ENCODE assay signal across 16 mouse cellular contexts in genomic region chr11:103020713-103021335, GRCm38 (mm10). TPM values are rescaled to one million over a fixed set of nuclear protein-coding genes. Genes with fewer than 3 reads are reported as not detected.
DNase-seq lines count a peak whose midpoint lies in the region; ATAC-seq and TF ChIP-seq lines count a peak whose summit lies in the region.
"Had no signal": no experiment of that assay in that cellular context is flagged by ENCODE, and none has a peak within 500 bp of the region (broad histone marks: within the 10 kb centered on the region; RNA-seq: fewer than 3 reads in every experiment).

No protein-coding gene starts in this region.

- no peak overlapping the region for H3K4me3 ChIP-seq in layer of hippocampus, adult 2 months
- H3K4me3 ChIP-seq in E14TG2a.4 (replicated peaks; ENCODE audit: low read length), result no peak overlapping the region
- H3K4me3 ChIP-seq in intestine, postnatal 0 days (ENCODE audit: low read depth, low read length), result no peak overlapping the region
- H3K4me3 ChIP-seq: embryonic facial prominence, embryonic 15.5 days; forebrain, embryonic 13.5 days; liver, embryonic 13.5 days; neural tube, embryonic 13.5 days had no signal

- 39% methylated on average over 3 of the region's 3 CpGs for WGBS in intestine, postnatal 0 days

- peak overlapping the region; percentile 16; the same call in 1 of the 2 replicates for H3K27ac ChIP-seq in layer of hippocampus, adult 2 months
- no peak overlapping the region for H3K27ac ChIP-seq in intestine, postnatal 0 days (ENCODE audit: low read depth, low read length)
- H3K27ac ChIP-seq: embryonic facial prominence, embryonic 15.5 days; forebrain, embryonic 13.5 days; liver, embryonic 13.5 days; neural tube, embryonic 13.5 days had no signal

- H3K27me3 ChIP-seq in E14TG2a.4 (ENCODE audit: insufficient read depth, low read length), result no peaks in the 10 kb centered on the region
- no peaks in the 10 kb centered on the region for H3K27me3 ChIP-seq in intestine, postnatal 0 days (replicated peaks; ENCODE audit: control insufficient read depth, insufficient read depth, low read length)
- H3K27me3 ChIP-seq: embryonic facial prominence, embryonic 15.5 days; forebrain, embryonic 13.5 days; liver, embryonic 13.5 days; neural tube, embryonic 13.5 days had no signal

- H3K9ac ChIP-seq in intestine, postnatal 0 days (ENCODE audit: low read depth, low read length), result no peak overlapping the region
- H3K9ac ChIP-seq: embryonic facial prominence, embryonic 15.5 days; forebrain, embryonic 13.5 days; liver, embryonic 13.5 days; neural tube, embryonic 13.5 days had no signal

- peaks cover 32% of the 10 kb centered on the region for H3K4me1 ChIP-seq in E14TG2a.4 (replicated peaks; ENCODE audit: low read depth, low read length)
- no peaks in the 10 kb centered on the region for H3K4me1 ChIP-seq in intestine, postnatal 0 days (replicated peaks; ENCODE audit: control insufficient read depth, insufficient read depth, low read length)

- no peak overlapping the region for H3K4me2 ChIP-seq in intestine, postnatal 0 days (replicated peaks; ENCODE audit: low read depth)
- H3K4me2 ChIP-seq: embryonic facial prominence, embryonic 15.5 days; forebrain, embryonic 13.5 days; liver, embryonic 13.5 days; neural tube, embryonic 13.5 days had no signal

- peaks cover 23% of the 10 kb centered on the region for H3K36me3 ChIP-seq in E14TG2a.4 (ENCODE audit: insufficient read depth, low read length)
- no peaks in the 10 kb centered on the region for H3K36me3 ChIP-seq in intestine, postnatal 0 days (ENCODE audit: control insufficient read depth, insufficient read depth)
- H3K36me3 ChIP-seq: neural tube, embryonic 13.5 days had no signal

- no peaks in the 10 kb centered on the region for H3K9me3 ChIP-seq in E14TG2a.4 (ENCODE audit: low read length)
- H3K9me3 ChIP-seq in intestine, postnatal 0 days (ENCODE audit: control insufficient read depth), result no peaks in the 10 kb centered on the region
- H3K9me3 ChIP-seq: embryonic facial prominence, embryonic 15.5 days; forebrain, embryonic 13.5 days; liver, embryonic 13.5 days; neural tube, embryonic 13.5 days had no signal

- DNase-seq in cerebellum, postnatal 10 days, result peak; percentile 44 to 55
- DNase-seq in layer of hippocampus, adult 2 months (ENCODE audit: low spot score in 2 of 2), result no peak
- DNase-seq in layer of hippocampus, postnatal 25 days (ENCODE audit: extremely low spot score in 1 of 2, low spot score in 1 of 2), result no peak
- no peak for DNase-seq in adrenal gland, postnatal 4 days (ENCODE audit: low spot score in 2 of 2)
- DNase-seq in layer of hippocampus, adult 18-20 months (ENCODE audit: low spot score in 2 of 2), result no peak
- DNase-seq: kidney, adult 8-10 months; liver, embryonic 13.5 days; midbrain, embryonic 14.5 days; spleen, adult 18-20 months had no signal

- no peak for ATAC-seq in cerebellum, adult (ENCODE audit: insufficient number of reproducible peaks, low FRiP score, low TSS enrichment)
- ATAC-seq in intestine, postnatal 0 days, result no peak
- ATAC-seq: activated CD4-positive, CD25-positive, alpha-beta regulatory T cell, adult 4 months; forebrain, embryonic 13.5 days had no signal

- TF ChIP-seq CTCF in layer of hippocampus, adult 2 months (conservative IDR thresholded peaks at IDR 0.05), result peak; percentile 46
- peak; percentile 25 for TF ChIP-seq CTCF in E14TG2a.4 (conservative IDR thresholded peaks at IDR 0.05; ENCODE audit: low read length)
- TF ChIP-seq CTCF in intestine, postnatal 0 days (IDR thresholded peaks at IDR 0.05; ENCODE audit: low read depth), result peak; percentile 56

RNA-seq across cellular contexts. Expression of gene Nmt1, which starts 7.2 kb away (rescaled TPM):
- 100 to 1,000 TPM; 169 to 173 TPM for total RNA-seq in layer of hippocampus, adult 2 months (2021)
- total RNA-seq in layer of hippocampus, postnatal 25 days (2021), result 100 to 1,000 TPM; 153 to 166 TPM
- 58.4 and 63.1 TPM in 2 replicates for polyA plus RNA-seq in intestine, postnatal 0 days (2015; fragmentation: Nextera tagmentation; extraction: Ambion mirVana)
- total RNA-seq in adrenal gland, postnatal 4 days (2021), result 10 to 100 TPM; 77.3 to 79.8 TPM
- total RNA-seq in layer of hippocampus, adult 18-20 months (2021), result 100 to 1,000 TPM; 166 to 172 TPM

RNA-seq across cellular contexts. Expression of gene Dcakd, which starts 7.3 kb away (rescaled TPM):
- total RNA-seq in layer of hippocampus, adult 2 months (2021), result 10 to 100 TPM; 77.1 to 80.3 TPM
- total RNA-seq in layer of hippocampus, postnatal 25 days (2021), result 100 to 1,000 TPM; 106 to 109 TPM
- 40.4 and 45.9 TPM in 2 replicates for polyA plus RNA-seq in intestine, postnatal 0 days (2015; fragmentation: Nextera tagmentation; extraction: Ambion mirVana)
- 100 to 1,000 TPM; 114 to 126 TPM for total RNA-seq in adrenal gland, postnatal 4 days (2021)
- total RNA-seq in layer of hippocampus, adult 18-20 months (2021), result 10 to 100 TPM; 68.9 to 69.0 TPM

Comparison
In these comparisons a context has a peak if more than half of its experiments do, and no peak if none do; other contexts are left out.
1. DNase-seq: peak in cerebellum, postnatal 10 days (2 of 2); none in layer of hippocampus, adult 2 months (0 of 2), layer of hippocampus, postnatal 25 days (0 of 2), adrenal gland, postnatal 4 days (0 of 2) and layer of hippocampus, adult 18-20 months (0 of 2).
2. Peak in every context shown above with its lines, with median percentiles within 50 percentile points of each other: CTCF ChIP-seq.